Mouse (Mus musculus) midbrain, embryonic 12.5 days (tissue): Measurements from ENCODE around the gene Phactr1. TPM values are rescaled to one million over a fixed set of nuclear protein-coding genes. Genes with fewer than 3 reads are reported as not detected.
A peak's percentile ranks its signal among the peaks of the same experiment; 100 is the strongest.

Source experiments
- ATAC-seq: fragments of 200-750 bp; cut with Nextera tagmentation; 2 replicates; pipeline ENCODE4 v1.8.0; 2017; ENCODE audit warnings: low read depth, moderate TSS enrichment, moderate library complexity; ENCODE audit not compliant: low FRiP score
- H3K27ac ChIP-seq: fragments of 300-500 bp; sonication (generic); replicated peaks from 2 replicates; pipeline ENCODE4 v1.5.1; 2016; ENCODE audit warnings: mild to moderate bottlenecking
- H3K27me3 ChIP-seq: fragments of 300-500 bp; sonication (generic); 2 replicates; pipeline ENCODE4 v1.6.1; 2016; ENCODE audit warnings: mild to moderate bottlenecking
- H3K36me3 ChIP-seq: fragments of 300-500 bp; sonication (generic); 2 replicates; pipeline ENCODE4 v1.6.1; 2016
- H3K4me1 ChIP-seq: fragments of 300-500 bp; sonication (generic); 2 replicates; pipeline ENCODE4 v1.6.1; 2016
- H3K4me2 ChIP-seq: fragments of 300-500 bp; sonication (generic); replicated peaks from 2 replicates; pipeline ENCODE4 v1.6.1; 2016; ENCODE audit warnings: mild to moderate bottlenecking, moderate library complexity
- H3K4me3 ChIP-seq: fragments of 300-500 bp; sonication (generic); 2 replicates; pipeline ENCODE4 v1.5.1; 2016; ENCODE audit warnings: mild to moderate bottlenecking
- H3K9ac ChIP-seq: fragments of 300-500 bp; sonication (generic); replicated peaks from 2 replicates; pipeline ENCODE4 v1.6.1; 2016; ENCODE audit warnings: mild to moderate bottlenecking, moderate library complexity
- H3K9me3 ChIP-seq: fragments of 300-500 bp; sonication (generic); 2 replicates; pipeline ENCODE4 v1.6.1; 2016; ENCODE audit warnings: mild to moderate bottlenecking
- WGBS: fragments of 180-500 bp; shearing (Covaris S2); methylation state at CpG from one replicate; pipeline ENCODE4 v1.1.7; 2016; 5-methylcytosine and 5-hydroxymethylcytosine counted together
- polyA plus RNA-seq: library from polyadenylated mRNA; unstranded; fragments of >200 nt; fragmentation: Nextera tagmentation; extraction: Ambion mirVana; gene quantifications from 2 replicates; pipeline ENCODE4 v1.2.1, GENCODE M21; 2016

The Phactr1 gene
- polyA plus RNA-seq, 1 experiment from 2014 or later = 23.2 TPM

- ATAC-seq = no peak
- peaks cover 14% of the 10 kb centered on the region for H3K27me3 ChIP-seq
- H3K4me1 ChIP-seq = peaks cover 16% of the 10 kb centered on the region
- H3K4me3 ChIP-seq = no peak overlapping the region
- no peak overlapping the region for H3K4me2 ChIP-seq
- no peak overlapping the region for H3K9ac ChIP-seq
- 59% methylated on average over 7 of the region's 7 CpGs for WGBS
- no peaks in the 10 kb centered on the region for H3K36me3 ChIP-seq
- no peaks in the 10 kb centered on the region for H3K9me3 ChIP-seq
- no peak overlapping the region for H3K27ac ChIP-seq
Observed at GRCm38 (mm10) chr13:43181104-43181503, 500.7 kb downstream of the Phactr1 start.

GRCm38 (mm10) chr13:43182465-43183201 lies 502.2 kb downstream of the Phactr1 start:
- H3K4me2 ChIP-seq = peak overlapping the region; percentile 52
- 17% methylated on average over 14 of the region's 14 CpGs for WGBS
- peak overlapping the region; percentile 34; the same call in 1 of the 2 replicates for H3K9ac ChIP-seq
- H3K4me1 ChIP-seq = peaks cover 16% of the 10 kb centered on the region
- ATAC-seq = peak; percentile 44; the same call in 1 of the 2 replicates
- peaks cover 14% of the 10 kb centered on the region for H3K27me3 ChIP-seq
- peak overlapping the region; percentile 32 for H3K4me3 ChIP-seq
- H3K27ac ChIP-seq = no peak overlapping the region
- no peaks in the 10 kb centered on the region for H3K9me3 ChIP-seq
- no peaks in the 10 kb centered on the region for H3K36me3 ChIP-seq

DNA sequence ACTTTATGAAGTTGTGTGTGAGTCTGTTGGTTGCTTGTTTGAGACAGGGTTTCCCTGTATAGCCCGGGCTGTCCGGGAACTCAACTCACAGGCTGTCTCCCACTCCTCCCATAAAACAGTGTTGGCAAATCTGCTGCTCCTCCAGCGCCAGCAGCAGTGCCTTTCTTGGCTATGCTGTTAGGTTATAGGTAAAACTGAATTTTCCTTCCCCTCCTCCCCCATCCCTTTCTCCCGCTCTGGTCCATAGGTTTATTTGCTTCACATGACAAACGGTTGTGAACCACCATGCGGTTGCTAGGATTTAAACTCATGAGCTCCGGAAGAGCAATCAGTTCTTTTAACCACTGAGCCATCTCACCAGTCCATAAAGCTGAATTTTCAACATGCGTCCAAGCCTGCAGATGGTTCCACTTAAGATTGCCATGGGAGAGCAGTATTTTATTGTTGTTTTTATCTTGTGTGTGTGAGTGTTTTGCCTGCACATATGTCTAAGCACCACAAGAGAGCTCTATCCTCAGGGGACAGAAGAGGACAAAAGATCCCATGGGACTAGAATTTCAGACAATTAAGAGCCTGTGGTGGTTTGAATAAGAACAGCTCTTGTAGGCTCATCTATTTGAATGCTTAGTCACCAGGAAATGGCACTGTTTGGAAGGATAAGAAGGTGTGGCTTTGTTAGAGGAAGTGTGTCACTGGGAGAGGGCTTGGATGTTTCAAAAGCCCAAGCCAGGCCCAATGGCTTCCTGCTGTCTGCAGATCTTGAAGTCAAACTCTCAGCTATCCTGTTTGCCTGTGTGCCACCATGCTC lies 503.0 kb downstream of the Phactr1 start:
- 45% methylated on average over 8 of the region's 8 CpGs for WGBS
- Histone ChIP-seq H3K4me3 (peak overlapping the region; percentile 32), H3K4me2 (peak overlapping the region; percentile 52), H3K36me3 (no peaks in the 10 kb centered on the region), H3K27ac (no peak overlapping the region), H3K4me1 (peaks cover 16% of the 10 kb centered on the region), H3K27me3 (peaks cover 14% of the 10 kb centered on the region), H3K9ac (peak overlapping the region; percentile 34; the same call in 1 of the 2 replicates), H3K9me3 (no peaks in the 10 kb centered on the region; the same call in 1 of the 2 replicates)
- no peak for ATAC-seq

DNA sequence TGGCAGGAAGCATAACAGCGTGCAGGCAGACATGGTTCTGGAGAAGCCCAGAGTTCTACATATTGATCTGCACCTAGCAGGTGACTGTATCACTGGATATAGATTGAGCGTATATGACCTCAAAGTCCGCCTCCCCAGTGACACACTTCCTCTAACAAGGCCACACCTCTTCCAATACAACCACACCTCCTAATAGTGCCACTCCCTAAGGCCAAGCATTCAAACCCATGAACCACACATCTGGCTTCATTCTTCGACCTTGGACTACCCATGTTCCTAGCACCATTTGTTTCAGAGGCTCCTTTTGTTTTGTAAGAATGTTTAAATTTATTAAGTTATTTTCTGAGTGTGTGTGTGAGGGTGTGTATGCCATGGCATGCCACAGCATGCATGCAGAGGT lies 507.3 kb downstream of the Phactr1 start:
- H3K9me3 ChIP-seq = no peaks in the 10 kb centered on the region; the same call in 1 of the 2 replicates
- H3K4me1 ChIP-seq = peaks cover 15% of the 10 kb centered on the region
- 99% methylated on average over 4 of the region's 4 CpGs for WGBS
- H3K27ac ChIP-seq = no peak overlapping the region
- no peaks in the 10 kb centered on the region for H3K36me3 ChIP-seq
- no peak overlapping the region for H3K4me3 ChIP-seq
- no peak overlapping the region for H3K4me2 ChIP-seq
- H3K27me3 ChIP-seq = 0 out of 2 replicates have a peak, but pooled peaks cover 7% of the 10 kb centered on the region
- no peak overlapping the region for H3K9ac ChIP-seq
- ATAC-seq = no peak
